Mouse (Mus musculus) stomach, postnatal 0 days (tissue): ENCODE results near the gene Iapp. TPM values are rescaled to one million over a fixed set of nuclear protein-coding genes. Genes with fewer than 3 reads are reported as not detected.
"Not testable (repeated sequence)": the region's sequence is repeated elsewhere in the genome, so short reads cannot be mapped to it uniquely, and the experiment has no call there.

Experiments
- ATAC-seq: fragments of 200-750 bp; cut with Nextera tagmentation; 2 replicates; pipeline ENCODE4 v1.8.0; 2017; ENCODE audit not compliant: low FRiP score, low TSS enrichment
- DNase-seq: peaks from one replicate; pipeline ENCODE4 v3.0.0-alpha.2; 2016; ENCODE audit warnings: low spot score
- H3K27ac ChIP-seq: fragments of 300-500 bp; sonication (generic); replicated peaks from 2 replicates; pipeline ENCODE4 v1.5.1; 2014; ENCODE audit warnings: mild to moderate bottlenecking, control low read depth
- H3K27me3 ChIP-seq: fragments of 300-500 bp; sonication (generic); 2 replicates; pipeline ENCODE4 v1.6.1; 2014; ENCODE audit warnings: low read length; ENCODE audit not compliant: control insufficient read depth, insufficient read depth
- H3K36me3 ChIP-seq: fragments of 300-500 bp; sonication (generic); 2 replicates; pipeline ENCODE4 v1.6.1; 2014; ENCODE audit warnings: low read length, mixed read lengths; ENCODE audit not compliant: control insufficient read depth, insufficient read depth
- H3K4me1 ChIP-seq: fragments of 300-500 bp; sonication (generic); replicated peaks from 2 replicates; pipeline ENCODE4 v1.6.1; 2014; ENCODE audit warnings: antibody characterized with exemption; ENCODE audit not compliant: control insufficient read depth, insufficient read depth
- H3K4me2 ChIP-seq: fragments of 300-500 bp; sonication (generic); replicated peaks from 2 replicates; pipeline ENCODE4 v1.6.1; 2014; ENCODE audit warnings: low read depth, mild to moderate bottlenecking, control low read depth, moderate library complexity
- H3K4me3 ChIP-seq: fragments of 300-500 bp; sonication (generic); 2 replicates; pipeline ENCODE4 v1.5.1; 2014; ENCODE audit warnings: low read depth, low read length, control low read depth
- H3K9ac ChIP-seq: fragments of 300-500 bp; sonication (generic); 2 replicates; pipeline ENCODE4 v1.6.1; 2014; ENCODE audit warnings: mild to moderate bottlenecking, low read length, control low read depth, mixed read lengths
- H3K9me3 ChIP-seq: fragments of 300-500 bp; sonication (generic); 2 replicates; pipeline ENCODE4 v1.6.1; 2016; ENCODE audit warnings: low read length; ENCODE audit not compliant: control insufficient read depth
- CTCF ChIP-seq: IDR thresholded peaks from 2 replicates; pipeline ENCODE4 v1.5.1; 2016; ENCODE audit warnings: antibody characterized with exemption, low read depth, mild to moderate bottlenecking, moderate library complexity
- EP300 ChIP-seq: optimal IDR thresholded peaks from 2 replicates; pipeline ENCODE3; 2016; ENCODE audit warnings: antibody characterized with exemption
- WGBS: fragments of 180-500 bp; shearing (Covaris S2); extraction: QIAGEN DNeasy Blood & Tissue Kit; methylation state at CpG from one replicate; pipeline ENCODE4 v1.1.7; 2014; 5-methylcytosine and 5-hydroxymethylcytosine counted together
- polyA plus RNA-seq: library from polyadenylated mRNA; unstranded; fragments of >200 nt; fragmentation: Nextera tagmentation; extraction: Ambion mirVana; gene quantifications from 2 replicates; pipeline ENCODE4 v1.2.1, GENCODE M21; 2015

Iapp gene
- polyA plus RNA-seq, result 0.87 and 1.7 TPM in 2 replicates

DNA sequence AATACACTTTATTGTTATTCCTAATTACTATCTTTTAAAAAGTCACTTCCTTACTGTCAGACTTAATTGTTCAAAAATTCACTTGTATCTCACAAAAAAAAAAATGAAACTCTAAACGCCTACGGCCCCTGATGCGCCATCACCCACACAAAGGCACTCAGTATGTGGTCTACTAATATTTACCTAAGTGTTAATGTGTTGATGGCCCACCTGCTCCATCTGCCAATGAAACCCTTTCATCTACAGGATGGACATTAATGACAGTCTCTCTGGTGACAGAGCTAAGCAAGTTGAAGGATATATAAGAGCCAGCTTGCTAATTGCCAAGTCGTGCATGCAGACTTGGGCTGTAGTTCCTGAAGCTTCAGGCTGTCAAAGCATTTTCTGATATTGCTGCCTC, at the start of gene Iapp:
Gene Iapp, plus strand, starts transcription at position 326 of the 400 bp plus-strand sequence.
- ATAC-seq, result no peak
- H3K9ac ChIP-seq, result no peak within 1 kb of the TSS
- WGBS, result 45% methylated on average over 4 of the region's 4 CpGs
- no peaks in the 10 kb centered on the region for H3K36me3 ChIP-seq
- H3K4me1 ChIP-seq, result no peaks in the 10 kb centered on the region
- H3K9me3 ChIP-seq, result no peaks in the 10 kb centered on the region
- no peaks in the 10 kb centered on the region for H3K27me3 ChIP-seq
- TF ChIP-seq CTCF (no peak), EP300 (no peak)
- H3K4me2 ChIP-seq, result no peak within 1 kb of the TSS
- H3K27ac ChIP-seq, result no peak within 1 kb of the TSS
- no peak for DNase-seq
- H3K4me3 ChIP-seq, result no peak within 1 kb of the TSS

DNA sequence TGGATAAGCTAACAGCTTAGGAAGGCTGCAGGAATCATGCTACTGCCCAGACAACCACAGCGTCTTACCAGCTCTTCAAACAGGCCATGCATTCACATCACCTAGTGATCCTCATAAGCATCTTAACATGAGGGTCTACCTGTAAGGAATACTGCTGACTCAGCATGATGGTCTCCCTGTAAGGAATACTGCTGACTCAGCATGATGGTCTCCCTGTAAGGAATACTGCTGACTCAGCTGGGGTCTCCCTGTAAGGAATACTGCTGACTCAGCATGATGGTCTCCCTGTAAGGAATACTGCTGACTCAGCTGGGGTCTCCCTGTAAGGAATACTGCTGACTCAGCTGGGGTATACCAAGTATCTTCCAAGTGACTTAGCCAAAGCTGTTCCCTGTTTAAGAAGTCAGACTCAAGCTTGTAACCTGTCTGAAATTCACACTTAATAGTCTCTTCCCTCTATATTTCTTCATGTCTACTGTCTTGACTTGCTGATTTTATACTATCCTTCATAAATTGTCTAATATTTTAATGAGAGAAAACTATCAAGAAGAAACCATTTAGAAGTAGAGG, 47.4 kb upstream of the Iapp start:
- WGBS, result 88% methylated on average over 1 of the region's 1 CpGs
- not testable (repeated sequence) for H3K4me1 ChIP-seq, H3K27ac ChIP-seq, H3K4me2 ChIP-seq, H3K36me3 ChIP-seq, H3K27me3 ChIP-seq, H3K4me3 ChIP-seq, ATAC-seq, H3K9me3 ChIP-seq, H3K9ac ChIP-seq, DNase-seq

DNA sequence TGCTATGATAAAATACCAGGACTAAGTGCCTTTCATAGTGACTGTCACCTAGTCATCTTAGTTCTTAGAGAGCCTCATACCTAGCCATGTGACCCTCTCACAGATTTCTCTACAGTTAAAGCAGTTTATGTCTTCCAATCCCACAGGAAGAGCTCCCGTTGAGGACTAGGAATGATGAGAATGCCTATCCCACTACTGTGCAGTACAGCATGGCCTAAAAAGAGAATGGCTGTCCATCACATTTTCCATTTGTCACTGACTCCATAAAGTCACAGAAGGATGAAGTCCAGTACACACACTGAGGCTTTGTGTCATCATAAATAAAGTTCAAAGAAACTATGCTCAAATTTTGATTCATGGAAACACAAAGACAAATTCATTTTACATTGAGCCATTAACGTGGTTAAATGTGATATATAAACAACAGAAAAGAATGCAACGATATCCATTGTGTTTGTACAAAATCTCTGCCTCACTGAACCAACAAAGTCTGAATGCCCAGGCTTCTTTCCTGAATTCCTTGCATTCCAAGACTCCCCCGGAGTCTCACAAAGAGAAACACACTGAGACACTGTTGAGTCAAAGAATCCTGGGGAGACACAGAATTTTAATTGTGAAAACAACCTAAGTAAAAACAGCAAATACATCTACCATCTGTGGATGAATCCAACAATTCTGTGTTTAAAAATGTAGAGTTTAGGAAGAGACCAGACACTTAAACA, 22.3 kb upstream of the Iapp start:
- no peak overlapping the region for H3K4me3 ChIP-seq
- no peak overlapping the region for H3K9ac ChIP-seq
- H3K36me3 ChIP-seq, result no peaks in the 10 kb centered on the region
- no peaks in the 10 kb centered on the region for H3K9me3 ChIP-seq
- ATAC-seq, result no peak
- no peaks in the 10 kb centered on the region for H3K4me1 ChIP-seq
- H3K27ac ChIP-seq, result no peak overlapping the region
- no peak for DNase-seq
- 4% methylated on average over 4 of the region's 4 CpGs for WGBS
- no peaks in the 10 kb centered on the region for H3K27me3 ChIP-seq
- no peak overlapping the region for H3K4me2 ChIP-seq
- no peak for TF ChIP-seq CTCF
- TF ChIP-seq EP300, result no peak

DNA sequence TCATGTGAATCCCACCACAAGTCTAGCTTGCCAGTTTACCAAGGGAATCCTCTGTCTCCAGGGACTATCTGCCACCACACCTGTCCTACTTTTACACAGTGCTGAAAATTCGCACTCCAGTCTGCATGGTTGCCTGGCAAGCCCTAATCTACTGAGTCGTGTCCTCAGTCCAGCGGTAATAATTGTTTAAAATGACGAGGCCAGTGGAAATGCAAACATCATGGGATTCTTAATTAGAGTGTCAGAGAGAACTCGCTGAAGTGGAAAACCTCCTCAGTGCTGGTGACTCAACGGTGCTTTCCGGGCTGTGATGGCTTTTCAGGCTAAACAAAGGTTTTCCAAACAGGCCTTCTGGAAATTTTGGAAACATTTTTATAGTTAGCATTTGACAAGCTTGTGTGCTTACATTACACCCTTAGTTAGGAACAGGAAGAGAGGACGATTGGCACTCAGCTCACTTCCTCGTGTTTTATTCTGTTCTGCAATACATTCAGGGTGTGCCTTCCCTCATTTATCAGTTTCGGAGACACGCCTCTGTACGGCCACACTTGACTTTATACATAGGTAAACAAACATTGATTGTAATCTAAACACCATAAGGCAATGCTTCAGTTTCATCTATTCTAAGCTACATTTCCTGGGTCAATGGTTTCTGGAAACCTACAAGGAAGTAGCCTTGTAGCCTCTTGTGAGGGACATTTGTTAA, 8.7 kb upstream of the Iapp start:
- H3K4me2 ChIP-seq, result no peak overlapping the region
- H3K36me3 ChIP-seq, result no peaks in the 10 kb centered on the region
- DNase-seq (peak; percentile 31), ATAC-seq (peak; percentile 98)
- H3K9ac ChIP-seq, result no peak overlapping the region
- H3K4me1 ChIP-seq, result no peaks in the 10 kb centered on the region
- TF ChIP-seq EP300 (no peak), CTCF (no peak)
- no peaks in the 10 kb centered on the region for H3K27me3 ChIP-seq
- no peaks in the 10 kb centered on the region for H3K9me3 ChIP-seq
- WGBS, result 41% methylated on average over 12 of the region's 12 CpGs
- H3K4me3 ChIP-seq, result no peak overlapping the region
- H3K27ac ChIP-seq, result 0 out of 2 replicates have a peak overlapping the region, but pooled peaks have one; percentile 2

DNA sequence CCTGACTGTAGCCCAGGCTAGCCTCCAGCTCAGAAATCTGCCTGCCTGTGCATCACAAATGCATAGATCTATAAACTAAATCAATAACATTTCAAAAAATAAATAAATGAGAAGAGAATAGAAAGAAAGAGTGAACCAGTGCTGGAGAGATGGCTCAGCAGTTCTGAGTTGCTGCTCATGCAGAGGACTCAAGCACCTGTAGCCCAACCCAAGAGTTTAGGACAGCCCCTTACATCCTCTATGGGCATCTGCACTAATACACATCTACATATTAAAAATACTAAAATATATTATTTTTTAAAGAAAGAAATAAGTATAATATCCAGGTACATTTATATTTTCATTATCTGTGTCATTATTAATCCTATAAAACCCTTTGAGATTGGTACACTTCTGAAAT, 6.9 kb downstream of the Iapp start:
- Histone ChIP-seq H3K36me3 (no peaks in the 10 kb centered on the region), H3K4me1 (no peaks in the 10 kb centered on the region), H3K27ac (no peak overlapping the region), H3K4me3 (no peak overlapping the region), H3K9me3 (no peaks in the 10 kb centered on the region), H3K27me3 (no peaks in the 10 kb centered on the region), H3K9ac (no peak overlapping the region), H3K4me2 (no peak overlapping the region)
- TF ChIP-seq EP300, result no peak
- no peak for TF ChIP-seq CTCF
- ATAC-seq (no peak), DNase-seq (no peak)

DNA sequence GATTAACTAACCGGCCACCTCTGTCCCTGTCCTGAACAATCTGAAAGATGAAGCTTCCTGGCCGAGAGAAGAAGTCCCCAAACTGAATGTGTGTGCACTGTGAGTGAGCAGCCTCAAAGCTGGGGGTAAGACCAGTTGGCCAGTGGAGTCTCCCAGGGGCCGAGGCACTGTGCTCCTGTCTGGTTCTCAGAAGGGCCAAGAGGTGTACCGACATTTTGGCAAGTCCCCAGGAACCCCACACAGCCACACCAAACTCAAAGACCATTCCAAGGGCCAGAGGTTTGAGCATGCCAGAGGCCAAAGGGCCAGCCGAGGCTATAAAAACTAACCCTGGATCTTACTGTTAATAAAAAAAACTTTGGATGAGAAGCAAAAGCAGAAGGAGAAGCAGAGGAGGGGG, 16.1 kb downstream of the Iapp start:
- no peak overlapping the region for H3K4me3 ChIP-seq
- no peaks in the 10 kb centered on the region for H3K27me3 ChIP-seq
- H3K27ac ChIP-seq, result no peak overlapping the region
- no peaks in the 10 kb centered on the region for H3K36me3 ChIP-seq
- H3K9ac ChIP-seq, result no peak overlapping the region
- H3K4me1 ChIP-seq, result no peaks in the 10 kb centered on the region
- ATAC-seq, result no peak
- no peak overlapping the region for H3K4me2 ChIP-seq
- WGBS, result 77% methylated on average over 5 of the region's 5 CpGs
- no peak for DNase-seq
- TF ChIP-seq CTCF (no peak), EP300 (no peak)
- H3K9me3 ChIP-seq, result no peaks in the 10 kb centered on the region
